Mouse (Mus musculus) CH12.LX (cell line): ENCODE data around the gene Uvrag. TPM values are rescaled to one million over a fixed set of nuclear protein-coding genes. Genes with fewer than 3 reads are reported as not detected.

Experiments
- DNase-seq: peaks from one replicate; pipeline ENCODE4 v3.0.0-alpha.2; 2013; ENCODE audit errors: extremely low read depth
- H3K27ac ChIP-seq: 2 replicates; pipeline ENCODE4 v1.5.1; 2012; ENCODE audit warnings: low read depth, mild to moderate bottlenecking, control low read depth, moderate library complexity; ENCODE audit not compliant: insufficient read depth
- H3K27me3 ChIP-seq: replicated peaks from 2 replicates; pipeline ENCODE3; 2012; ENCODE audit warnings: inconsistent platforms
- H3K36me3 ChIP-seq, 2 experiments: replicated peaks in 1 of 2; 2 replicates each; pipeline versions ENCODE3 to v1.6.1; 2012; ENCODE audit warnings: inconsistent platforms in 1 of 2, low read length in 1 of 2, mild to moderate bottlenecking in 1 of 2, mixed read lengths in 1 of 2, moderate library complexity in 1 of 2; ENCODE audit not compliant: control insufficient read depth in 1 of 2, insufficient read depth in 1 of 2
- H3K4me1 ChIP-seq, 2 experiments: 2 replicates each; pipeline ENCODE4 v1.6.1; 2012; ENCODE audit warnings: inconsistent platforms in 1 of 2, moderate library complexity in 1 of 2; ENCODE audit not compliant: insufficient read depth in 2 of 2, control insufficient read depth in 1 of 2
- H3K4me2 ChIP-seq: 2 replicates; pipeline ENCODE4 v1.6.1; 2012; ENCODE audit warnings: low read depth, mild to moderate bottlenecking, control low read depth; ENCODE audit not compliant: poor library complexity, insufficient read depth, severe bottlenecking
- H3K4me3 ChIP-seq, 3 experiments: fragments of 150-350 bp in 1 of 3; sonication (generic) in 1 of 3; replicated peaks in 1 of 3; 2 replicates each; pipeline versions ENCODE3 to v1.5.1; 2011 to 2012; ENCODE audit warnings: low read depth in 2 of 3, low read length in 2 of 3, mild to moderate bottlenecking in 2 of 3, moderate library complexity in 2 of 3, control low read depth in 1 of 3, improper control_type of control experiment in 1 of 3, inconsistent platforms in 1 of 3, mixed read lengths in 1 of 3; ENCODE audit not compliant: poor library complexity in 1 of 3
- H3K79me2 ChIP-seq: replicated peaks from 2 replicates; pipeline ENCODE4 v1.6.1; 2012; ENCODE audit warnings: mild to moderate bottlenecking, moderate library complexity; ENCODE audit not compliant: control insufficient read depth, poor library complexity, insufficient read depth, severe bottlenecking; ENCODE audit errors: extremely low read depth
- H3K9ac ChIP-seq: 2 replicates; pipeline ENCODE4 v1.6.1; 2012; ENCODE audit warnings: low read depth, mild to moderate bottlenecking, control low read depth, moderate library complexity; ENCODE audit not compliant: insufficient read depth
- H3K9me3 ChIP-seq: replicated peaks from 2 replicates; pipeline ENCODE3; 2012; ENCODE audit warnings: low read length, inconsistent platforms, mixed read lengths
- CHD1 ChIP-seq: IDR thresholded peaks from 2 replicates; pipeline ENCODE4 v1.6.1; 2012; ENCODE audit warnings: low read depth, low read length, improper control_type of control experiment, inconsistent platforms
- CHD2 ChIP-seq: IDR thresholded peaks from 2 replicates; pipeline ENCODE4 v1.6.1; 2011; ENCODE audit warnings: low read length, improper control_type of control experiment
- GABPA ChIP-seq: IDR thresholded peaks from 2 replicates; pipeline ENCODE4 v1.6.1; 2012; ENCODE audit warnings: low read depth, low read length, improper control_type of control experiment, inconsistent platforms; ENCODE audit not compliant: insufficient replicate concordance
- HCFC1 ChIP-seq: IDR thresholded peaks from 2 replicates; pipeline ENCODE4 v1.6.1; 2012; ENCODE audit warnings: low read depth, mild to moderate bottlenecking, inconsistent platforms, low read length, improper control_type of control experiment
- JUND ChIP-seq: conservative IDR thresholded peaks from 2 replicates; pipeline ENCODE4 v1.6.1; 2011; ENCODE audit warnings: low read depth, low read length, improper control_type of control experiment
- KAT2A ChIP-seq: IDR thresholded peaks from 2 replicates; pipeline ENCODE4 v1.6.1; 2012; ENCODE audit warnings: low read length, improper control_type of control experiment, inconsistent platforms; ENCODE audit not compliant: insufficient replicate concordance
- MAFK ChIP-seq: IDR thresholded peaks from 2 replicates; pipeline ENCODE4 v1.6.1; 2011; ENCODE audit warnings: low read length, improper control_type of control experiment; ENCODE audit not compliant: insufficient replicate concordance
- MAX ChIP-seq: IDR thresholded peaks from 2 replicates; pipeline ENCODE4 v1.6.1; 2011; ENCODE audit warnings: low read length, improper control_type of control experiment
- NELFE ChIP-seq: IDR thresholded peaks from 2 replicates; pipeline ENCODE4 v1.6.1; 2011; ENCODE audit warnings: low read depth, low read length, improper control_type of control experiment
- NRF1 ChIP-seq: IDR thresholded peaks from 2 replicates; pipeline ENCODE4 v1.6.1; 2014; ENCODE audit warnings: low read depth, mild to moderate bottlenecking, inconsistent platforms, low read length, improper control_type of control experiment, moderate library complexity
- PAX5 ChIP-seq: IDR thresholded peaks from 2 replicates; pipeline ENCODE4 v1.6.1; 2012; ENCODE audit warnings: low read length, inconsistent platforms, mixed read lengths
- POLR2A ChIP-seq: IDR thresholded peaks from 2 replicates; pipeline ENCODE4 v1.6.1; 2011; ENCODE audit warnings: low read depth, mild to moderate bottlenecking, improper control_type of control experiment, low read length
- SIN3A ChIP-seq: IDR thresholded peaks from 2 replicates; pipeline ENCODE4 v1.6.1; 2012; ENCODE audit warnings: low read length, improper control_type of control experiment, inconsistent platforms
- SMC3 ChIP-seq: IDR thresholded peaks from 2 replicates; pipeline ENCODE4 v1.6.1; 2011; ENCODE audit warnings: low read depth, low read length, improper control_type of control experiment
- TBP ChIP-seq: conservative IDR thresholded peaks from 2 replicates; pipeline ENCODE4 v1.6.1; 2011; ENCODE audit warnings: low read depth, low read length, improper control_type of control experiment
- ZC3H11A ChIP-seq: IDR thresholded peaks from 2 replicates; pipeline ENCODE4 v1.6.1; 2012; ENCODE audit warnings: low read depth, mild to moderate bottlenecking, inconsistent platforms, low read length, improper control_type of control experiment
- ZMIZ1 ChIP-seq: IDR thresholded peaks from 2 replicates; pipeline ENCODE4 v1.6.1; 2012; ENCODE audit warnings: low read depth, mild to moderate bottlenecking, inconsistent platforms, low read length, improper control_type of control experiment
- ZNF384 ChIP-seq: IDR thresholded peaks from 2 replicates; pipeline ENCODE4 v1.6.1; 2012; ENCODE audit warnings: low read depth, low read length, improper control_type of control experiment, inconsistent platforms
- dilution Hi-C: fragments of 300-500 bp; cut with MboI; formaldehyde crosslinking; loops from 2 replicates; pipeline ENCODE4 v1.14.3; 2020; ENCODE audit warnings: low sequenced_read_pairs; ENCODE audit not compliant: extremely low pct_unique_long_range_greater_than_20kb, extremely low pct_ligation_motif_present
- in situ Hi-C: fragments of 300-500 bp; cut with MboI; formaldehyde crosslinking; loops from 3 replicates; pipeline ENCODE4 v1.14.3; 2019; ENCODE audit warnings: low sequenced_read_pairs, low pct_ligation_motif_present, low pct_unique_long_range_greater_than_20kb, mixed read lengths
- polyA plus RNA-seq: library from polyadenylated mRNA; unstranded; fragments of >175 nt; gene quantifications from 2 replicates; pipeline ENCODE4 v1.2.1, GENCODE M21; 2012; ENCODE audit warnings: low read depth; ENCODE audit not compliant: insufficient read length
- total RNA-seq, 2 experiments: library from RNA; depleted of rRNA; stranded (reverse); fragments of 300-350 nt in 1 of 2; fragments of >200 nt in 1 of 2; gene quantifications; 2 replicates each; pipeline ENCODE4 v1.2.3; 2012 to 2014

The Uvrag gene
- total and polyA plus RNA-seq, 3 experiments: 20.6 to 47.4 (median 37.5) TPM

DNA sequence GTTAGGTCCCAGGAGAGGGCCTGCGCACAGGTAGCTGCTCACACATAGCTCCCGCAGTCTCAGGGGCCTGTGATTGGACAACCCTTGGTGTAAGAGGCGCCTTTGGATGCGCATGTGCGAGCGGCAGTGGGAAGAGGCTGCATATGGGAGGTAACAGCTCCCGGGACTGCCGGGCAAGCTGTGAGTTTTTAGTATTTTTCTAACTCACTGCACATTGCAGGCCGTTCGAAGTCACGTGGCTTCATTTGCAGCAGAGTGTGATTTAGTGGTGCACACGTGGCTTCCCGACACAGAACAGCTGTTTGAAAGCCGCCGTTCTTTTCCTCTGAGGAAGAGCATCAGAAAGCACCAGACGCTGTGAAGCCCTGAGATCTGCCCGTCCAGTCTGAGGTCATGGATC lies 125.5 kb downstream of the Uvrag start:
- no peak overlapping the region for H3K9ac ChIP-seq
- peaks cover 0 to 7% of the 10 kb centered on the region in 2 experiments; a peak in 1 of 4 replicates for H3K4me1 ChIP-seq
- H3K79me2 ChIP-seq: no peaks in the 10 kb centered on the region
- H3K36me3 ChIP-seq: peaks cover 7 to 63% of the 10 kb centered on the region in 2 experiments
- no peak overlapping the region for H3K4me2 ChIP-seq
- no peak for TF ChIP-seq ZNF384
- TF ChIP-seq JUND: no peak
- no peak for TF ChIP-seq HCFC1
- DNase-seq: no peak
- H3K27me3 ChIP-seq: no peaks in the 10 kb centered on the region
- H3K27ac ChIP-seq: no peak overlapping the region
- dilution Hi-C loops (no loop called here), in situ Hi-C loops (no loop called here)
- no peak overlapping the region for H3K4me3 ChIP-seq
- H3K9me3 ChIP-seq: no peaks in the 10 kb centered on the region

DNA sequence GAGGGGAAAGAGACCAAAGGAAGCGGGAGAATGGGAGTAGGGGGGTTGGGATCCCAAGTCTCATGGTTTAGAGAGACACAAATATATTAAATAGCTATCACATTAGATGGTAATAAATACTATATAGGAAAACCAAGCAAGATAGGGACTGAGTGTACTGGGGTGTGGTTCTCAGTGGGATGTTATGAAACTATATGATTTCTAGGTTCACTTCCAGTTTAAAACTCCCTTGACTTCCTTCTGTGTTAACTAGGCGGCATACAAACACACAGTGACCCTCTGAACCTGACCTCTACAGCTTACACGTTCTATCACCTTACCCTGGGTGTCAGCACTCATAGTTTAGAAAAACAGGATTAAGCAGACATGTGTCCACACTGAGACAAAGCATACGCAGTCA lies 126.3 kb downstream of the Uvrag start:
- peaks cover 7 to 62% of the 10 kb centered on the region in 2 experiments for H3K36me3 ChIP-seq
- no peaks in the 10 kb centered on the region for H3K9me3 ChIP-seq
- no peaks in the 10 kb centered on the region for H3K79me2 ChIP-seq
- TF ChIP-seq MAX (no peak), MAFK (no peak), PAX5 (no peak), CHD1 (no peak), NRF1 (no peak), SIN3A (no peak), POLR2A (no peak), ZMIZ1 (no peak), KAT2A (no peak), GABPA (no peak), SMC3 (no peak), TBP (no peak), ZNF384 (no peak), ZC3H11A (no peak), CHD2 (no peak), NELFE (no peak)
- no peak for DNase-seq
- peaks cover 0 to 5% of the 10 kb centered on the region in 2 experiments; a peak in 1 of 4 replicates for H3K4me1 ChIP-seq
- H3K4me3 ChIP-seq: no peak overlapping the region
- no peaks in the 10 kb centered on the region for H3K27me3 ChIP-seq
- H3K4me2 ChIP-seq: no peak overlapping the region
- H3K9ac ChIP-seq: no peak overlapping the region
- no peak overlapping the region for H3K27ac ChIP-seq
- dilution Hi-C loops: no loop called here
- in situ Hi-C loops: no loop called here
